Mouse (Mus musculus): Measurements from ENCODE around the gene Mrgpre. TPM values are rescaled to one million over a fixed set of nuclear protein-coding genes. Genes with fewer than 3 reads are reported as not detected.
A peak's percentile ranks its signal among the peaks of the same experiment; 100 is the strongest.

The Mrgpre gene
- polyA plus RNA-seq, 1 experiment = not detected

DNA sequence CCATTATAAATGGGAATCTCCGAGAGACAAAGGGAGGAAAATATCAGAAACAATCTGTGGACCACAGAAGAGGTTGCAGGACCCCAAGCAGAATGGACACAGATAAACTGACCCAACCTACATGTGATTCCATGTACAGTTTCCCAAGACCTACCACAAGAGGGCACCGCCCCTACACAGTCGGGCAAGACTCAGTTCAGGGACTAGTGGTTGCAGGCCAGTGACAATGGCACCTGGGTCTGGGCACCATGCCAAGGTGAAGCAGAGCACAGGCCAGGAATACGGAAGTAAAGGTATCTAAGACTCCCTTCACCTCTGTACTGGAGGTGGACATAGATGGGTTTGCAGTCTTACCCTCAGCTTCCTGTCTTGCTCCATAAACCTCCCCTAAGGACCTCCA is 8.8 kb upstream of the Mrgpre start:
- no peak for TF ChIP-seq POLR2A (IDR thresholded peaks at IDR 0.05; ENCODE audit: insufficient read depth, low read depth, low read length)
- TF ChIP-seq CTCF (IDR thresholded peaks at IDR 0.05; ENCODE audit: insufficient read depth, low read depth, low read length) = no peak
- Histone ChIP-seq H3K4me1 (ENCODE audit: control insufficient read depth, insufficient read depth, low read length) (no peaks in the 10 kb centered on the region), H3K4me3 (ENCODE audit: insufficient read depth, low read depth, low read length) (no peak overlapping the region), H3K27ac (ENCODE audit: insufficient read depth, low read depth, low read length) (no peak overlapping the region)
- WGBS = 61% methylated on average over 4 of the region's 4 CpGs

DNA sequence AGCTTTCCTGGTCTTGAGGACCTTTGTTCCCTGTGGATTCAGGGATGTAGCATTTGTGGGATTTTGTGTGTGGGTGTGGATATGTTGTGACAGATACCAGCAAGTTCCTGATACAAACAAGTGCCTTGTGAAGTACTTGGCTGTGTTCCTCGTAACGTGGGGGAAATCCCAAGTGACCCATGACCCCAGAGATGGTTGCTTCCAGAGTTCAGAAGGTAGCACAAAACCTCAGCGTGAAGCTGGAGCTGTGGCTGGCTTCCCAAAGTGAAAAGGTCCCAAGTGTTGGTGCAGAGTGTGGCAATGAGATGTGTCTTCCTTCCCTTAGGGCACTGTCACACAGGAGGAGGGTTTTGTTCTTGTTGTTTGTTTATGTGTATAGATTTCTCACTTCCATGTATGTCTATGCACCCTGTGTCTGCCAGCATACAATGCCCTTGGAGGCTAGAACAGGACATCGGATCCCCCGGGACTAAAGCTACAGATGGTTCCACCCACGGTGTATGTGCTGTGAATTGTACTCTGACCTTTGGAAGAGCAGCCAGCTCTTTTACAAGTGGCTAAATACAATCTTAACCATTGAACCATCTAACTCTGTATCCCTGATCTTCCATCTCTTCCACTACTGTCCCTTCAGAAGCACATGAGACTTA is 8.2 kb upstream of the Mrgpre start:
- 72% methylated on average over 6 of the region's 6 CpGs for WGBS
- TF ChIP-seq CTCF (IDR thresholded peaks at IDR 0.05; ENCODE audit: insufficient read depth, low read depth, low read length) (no peak), POLR2A (IDR thresholded peaks at IDR 0.05; ENCODE audit: insufficient read depth, low read depth, low read length) (no peak)
- Histone ChIP-seq H3K27ac (ENCODE audit: insufficient read depth, low read depth, low read length) (no peak overlapping the region), H3K4me1 (ENCODE audit: control insufficient read depth, insufficient read depth, low read length) (no peaks in the 10 kb centered on the region), H3K4me3 (ENCODE audit: insufficient read depth, low read depth, low read length) (no peak overlapping the region)

DNA sequence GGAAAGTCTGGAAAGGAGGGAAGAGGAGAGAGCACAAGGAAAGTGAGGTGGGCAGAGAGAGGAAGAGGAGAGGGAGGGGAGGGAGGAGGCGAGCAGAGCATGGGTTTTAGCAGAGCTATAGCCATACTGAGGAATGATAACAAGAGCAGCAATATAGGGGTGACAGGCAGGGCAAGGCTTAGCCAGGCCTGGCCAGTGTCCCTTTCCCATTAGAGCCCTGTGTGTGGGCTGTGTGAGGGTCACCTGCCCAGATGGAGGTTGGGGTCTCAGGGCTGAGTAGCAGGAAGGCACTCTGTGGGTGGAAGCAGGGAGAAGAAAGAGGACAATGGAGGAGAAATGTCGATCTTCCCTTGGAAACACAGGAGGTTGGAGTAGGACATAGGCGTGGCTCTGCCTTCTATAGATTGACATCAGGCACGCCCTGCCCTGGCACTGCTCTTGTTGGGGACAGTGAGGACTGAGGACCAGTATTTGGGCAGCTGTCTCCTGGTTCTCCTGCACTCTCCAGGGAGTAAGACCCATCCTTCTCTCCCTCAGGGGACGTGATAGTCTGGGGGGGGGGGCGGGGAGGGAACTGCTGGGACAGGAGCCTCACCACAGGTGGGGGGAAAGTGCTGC is 813 bp downstream of the Mrgpre start:
- Histone ChIP-seq H3K4me3 (ENCODE audit: insufficient read depth, low read depth, low read length) (peak overlapping the region; percentile 57), H3K27ac (ENCODE audit: insufficient read depth, low read depth, low read length) (no peak overlapping the region), H3K4me1 (ENCODE audit: control insufficient read depth, insufficient read depth, low read length) (peaks cover 19% of the 10 kb centered on the region)
- TF ChIP-seq POLR2A (IDR thresholded peaks at IDR 0.05; ENCODE audit: insufficient read depth, low read depth, low read length) = no peak
- TF ChIP-seq CTCF (IDR thresholded peaks at IDR 0.05; ENCODE audit: insufficient read depth, low read depth, low read length) = no peak
- WGBS = 22% methylated on average over 6 of the region's 6 CpGs

DNA sequence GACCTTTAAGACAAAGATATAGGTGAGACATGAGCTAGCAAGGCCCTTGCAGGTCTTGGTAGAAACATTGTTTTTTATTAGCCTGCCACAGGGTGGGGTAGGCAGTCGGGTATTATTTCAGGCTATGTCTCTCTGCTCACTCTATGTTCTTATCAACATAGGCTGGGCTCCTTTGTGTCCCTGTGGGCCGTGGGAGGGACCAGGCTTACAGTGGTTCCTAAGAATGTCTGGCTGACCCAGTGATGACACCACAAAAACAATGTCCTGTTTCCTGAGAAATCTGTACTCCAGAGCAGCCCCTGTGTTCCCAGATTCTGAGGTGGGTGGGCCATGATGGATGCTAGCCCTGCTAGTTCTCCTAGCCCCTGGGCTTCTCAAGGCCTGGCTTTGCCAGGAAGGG is 6.9 kb downstream of the Mrgpre start:
- TF ChIP-seq POLR2A (IDR thresholded peaks at IDR 0.05; ENCODE audit: insufficient read depth, low read depth, low read length) (no peak), CTCF (IDR thresholded peaks at IDR 0.05; ENCODE audit: insufficient read depth, low read depth, low read length) (no peak)
- 74% methylated on average over 2 of the region's 2 CpGs for WGBS
- Histone ChIP-seq H3K4me1 (ENCODE audit: control insufficient read depth, insufficient read depth, low read length) (no peaks in the 10 kb centered on the region), H3K27ac (ENCODE audit: insufficient read depth, low read depth, low read length) (no peak overlapping the region), H3K4me3 (ENCODE audit: insufficient read depth, low read depth, low read length) (no peak overlapping the region)

GRCm38 (mm10) chr7:143776137-143776536 is 8.2 kb downstream of the Mrgpre start:
- 41% methylated on average over 3 of the region's 3 CpGs for WGBS
- H3K4me1 ChIP-seq (ENCODE audit: control insufficient read depth, insufficient read depth, low read length) = no peaks in the 10 kb centered on the region
- no peak for TF ChIP-seq POLR2A (IDR thresholded peaks at IDR 0.05; ENCODE audit: insufficient read depth, low read depth, low read length)
- TF ChIP-seq CTCF (IDR thresholded peaks at IDR 0.05; ENCODE audit: insufficient read depth, low read depth, low read length) = no peak
- no peak overlapping the region for H3K27ac ChIP-seq (ENCODE audit: insufficient read depth, low read depth, low read length)
- no peak overlapping the region for H3K4me3 ChIP-seq (ENCODE audit: insufficient read depth, low read depth, low read length)

- TF ChIP-seq POLR2A (IDR thresholded peaks at IDR 0.05; ENCODE audit: insufficient read depth, low read depth, low read length) = no peak
- no peak for TF ChIP-seq CTCF (IDR thresholded peaks at IDR 0.05; ENCODE audit: insufficient read depth, low read depth, low read length)
Observed at GRCm38 (mm10) chr7:143769461-143769860, 14.8 kb downstream of the Mrgpre start.

GRCm38 (mm10) chr7:143768267-143768666 is 16.0 kb downstream of the Mrgpre start:
- WGBS = 82% methylated on average over 6 of the region's 6 CpGs
- no peak overlapping the region for H3K4me3 ChIP-seq (ENCODE audit: insufficient read depth, low read depth, low read length)
- no peak overlapping the region for H3K27ac ChIP-seq (ENCODE audit: insufficient read depth, low read depth, low read length)
- H3K4me1 ChIP-seq (ENCODE audit: control insufficient read depth, insufficient read depth, low read length) = no peaks in the 10 kb centered on the region
- no peak for TF ChIP-seq CTCF (IDR thresholded peaks at IDR 0.05; ENCODE audit: insufficient read depth, low read depth, low read length)
- no peak for TF ChIP-seq POLR2A (IDR thresholded peaks at IDR 0.05; ENCODE audit: insufficient read depth, low read depth, low read length)

More at GRCm38 (mm10) chr7:143769461-143769860, 14.8 kb downstream of the Mrgpre start:
- no peaks in the 10 kb centered on the region for H3K4me1 ChIP-seq (ENCODE audit: control insufficient read depth, insufficient read depth, low read length)
- no peak overlapping the region for H3K4me3 ChIP-seq (ENCODE audit: insufficient read depth, low read depth, low read length)
- WGBS = 59% methylated on average over 1 of the region's 1 CpGs
- H3K27ac ChIP-seq (ENCODE audit: insufficient read depth, low read depth, low read length) = no peak overlapping the region

DNA sequence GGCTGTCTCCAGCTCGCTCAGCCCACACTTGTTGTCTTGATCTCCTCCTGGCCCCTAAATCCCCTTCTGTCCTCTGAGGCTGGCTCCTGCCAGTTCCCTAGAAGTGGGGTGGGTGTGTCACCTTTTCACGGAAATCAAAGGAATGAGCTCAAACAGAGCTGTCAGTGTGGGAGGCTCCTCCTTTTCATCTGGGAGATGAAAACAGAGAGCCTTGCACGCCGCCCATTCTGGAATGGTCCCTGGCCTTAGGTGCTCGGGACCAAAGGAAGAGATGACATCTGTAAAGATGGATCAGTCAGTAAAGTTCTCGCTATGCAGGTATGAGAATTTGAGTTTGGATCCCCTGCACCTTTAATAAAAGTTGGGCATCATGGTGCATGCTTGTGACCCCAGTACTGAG is 17.4 kb downstream of the Mrgpre start, which contains the start of gene Mrgprg:
Gene Mrgprg, minus strand, starts transcription at position 101 of the 400 bp plus-strand sequence.
- Histone ChIP-seq H3K4me1 (ENCODE audit: control insufficient read depth, insufficient read depth, low read length) (no peaks in the 10 kb centered on the region), H3K4me3 (ENCODE audit: insufficient read depth, low read depth, low read length) (no peak within 1 kb of the TSS), H3K27ac (ENCODE audit: insufficient read depth, low read depth, low read length) (no peak within 1 kb of the TSS)
- 63% methylated on average over 6 of the region's 6 CpGs for WGBS
- TF ChIP-seq CTCF (IDR thresholded peaks at IDR 0.05; ENCODE audit: insufficient read depth, low read depth, low read length) = no peak
- TF ChIP-seq POLR2A (IDR thresholded peaks at IDR 0.05; ENCODE audit: insufficient read depth, low read depth, low read length) = no peak

GRCm38 (mm10) chr7:143764876-143765530 is 19.3 kb downstream of the Mrgpre start:
- H3K4me3 ChIP-seq (ENCODE audit: insufficient read depth, low read depth, low read length) = no peak overlapping the region
- TF ChIP-seq POLR2A (IDR thresholded peaks at IDR 0.05; ENCODE audit: insufficient read depth, low read depth, low read length) = no peak
- TF ChIP-seq CTCF (IDR thresholded peaks at IDR 0.05; ENCODE audit: insufficient read depth, low read depth, low read length) = no peak
- 72% methylated on average over 19 of the region's 19 CpGs for WGBS
- H3K27ac ChIP-seq (ENCODE audit: insufficient read depth, low read depth, low read length) = no peak overlapping the region
- H3K4me1 ChIP-seq (ENCODE audit: control insufficient read depth, insufficient read depth, low read length) = no peaks in the 10 kb centered on the region

Measured in olfactory bulb, adult 2 months (tissue).